Mouse (Mus musculus) hindbrain, embryonic 14.5 days (tissue): Measurements from ENCODE around the gene Ezh1. TPM values are rescaled to one million over a fixed set of nuclear protein-coding genes. Genes with fewer than 3 reads are reported as not detected.

Experiments used
- ATAC-seq: fragments of 200-750 bp; cut with Nextera tagmentation; 2 replicates; pipeline ENCODE4 v1.8.0; 2017; ENCODE audit warnings: moderate number of reproducible peaks, mild to moderate bottlenecking, moderate TSS enrichment, moderate library complexity; ENCODE audit not compliant: low FRiP score
- DNase-seq: peaks from one replicate; pipeline ENCODE4 v3.0.0-alpha.2; 2015; ENCODE audit warnings: low spot score
- H3K27ac ChIP-seq: fragments of 300-500 bp; sonication (generic); 2 replicates; pipeline ENCODE4 v1.5.1; 2014; ENCODE audit warnings: mild to moderate bottlenecking, moderate library complexity
- H3K27me3 ChIP-seq: fragments of 300-500 bp; sonication (generic); 2 replicates; pipeline ENCODE4 v1.6.1; 2014; ENCODE audit warnings: mild to moderate bottlenecking, low read length, mixed read lengths; ENCODE audit not compliant: control insufficient read depth, insufficient read depth
- H3K36me3 ChIP-seq: fragments of 300-500 bp; sonication (generic); replicated peaks from 2 replicates; pipeline ENCODE4 v1.6.1; 2014; ENCODE audit not compliant: control insufficient read depth, insufficient read depth
- H3K4me1 ChIP-seq: fragments of 300-500 bp; sonication (generic); replicated peaks from 2 replicates; pipeline ENCODE4 v1.6.1; 2014; ENCODE audit warnings: antibody characterized with exemption, low read length, mixed read lengths; ENCODE audit not compliant: control insufficient read depth, insufficient read depth
- H3K4me2 ChIP-seq: fragments of 300-500 bp; sonication (generic); replicated peaks from 2 replicates; pipeline ENCODE4 v1.6.1; 2014; ENCODE audit warnings: mild to moderate bottlenecking, moderate library complexity
- H3K4me3 ChIP-seq: fragments of 300-500 bp; sonication (generic); replicated peaks from 2 replicates; pipeline ENCODE4 v1.5.1; 2014; ENCODE audit warnings: mild to moderate bottlenecking, low read length
- H3K9ac ChIP-seq: fragments of 300-500 bp; sonication (generic); 2 replicates; pipeline ENCODE4 v1.6.1; 2014
- H3K9me3 ChIP-seq: fragments of 300-500 bp; sonication (generic); 2 replicates; pipeline ENCODE4 v1.6.1; 2016; ENCODE audit warnings: low read length; ENCODE audit not compliant: control insufficient read depth
- WGBS: fragments of 180-500 bp; shearing (Covaris S2); extraction: QIAGEN DNeasy Blood & Tissue Kit; methylation state at CpG from one replicate; pipeline ENCODE4 v1.1.7; 2014; 5-methylcytosine and 5-hydroxymethylcytosine counted together
- polyA plus RNA-seq: library from polyadenylated mRNA; unstranded; fragments of >200 nt; fragmentation: Nextera tagmentation; extraction: Ambion mirVana; gene quantifications from 2 replicates; pipeline ENCODE4 v1.2.1, GENCODE M21; 2014

The Ezh1 gene
- polyA plus RNA-seq, 1 experiment from 2014 or later: 26.9 TPM

DNA sequence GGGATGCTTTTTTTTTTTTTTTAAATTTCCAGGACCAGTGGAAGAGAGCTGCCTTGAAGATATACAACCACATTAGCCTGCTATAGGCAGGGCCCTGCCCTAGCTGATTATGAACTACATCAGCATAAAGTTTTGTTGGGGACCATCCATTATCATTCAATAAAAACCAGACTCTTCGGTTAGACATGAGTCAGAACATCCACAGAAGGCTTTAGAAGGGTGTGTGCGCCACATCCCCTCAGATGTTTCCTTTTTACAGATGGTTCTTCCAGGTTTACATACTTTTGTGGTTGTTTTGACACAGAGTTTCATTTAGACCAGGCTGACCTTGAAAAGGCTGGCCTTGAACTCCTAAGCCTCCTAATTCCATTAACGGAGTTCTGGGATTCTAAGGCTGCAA, 1.9 kb downstream of the Ezh1 start:
- no peaks in the 10 kb centered on the region for H3K27me3 ChIP-seq
- H3K36me3 ChIP-seq: no peaks in the 10 kb centered on the region
- no peaks in the 10 kb centered on the region for H3K9me3 ChIP-seq

GRCm38 (mm10) chr11:101221306-101221986, 4.8 kb downstream of the Ezh1 start:
- peak; percentile 7 for DNase-seq
- no peak overlapping the region for H3K9ac ChIP-seq
- WGBS: 94% methylated on average over 8 of the region's 8 CpGs
- H3K4me3 ChIP-seq: no peak overlapping the region
- peaks cover 20% of the 10 kb centered on the region for H3K36me3 ChIP-seq
- H3K4me1 ChIP-seq: 0 out of 2 replicates have a peak, but pooled peaks cover 8% of the 10 kb centered on the region
- no peaks in the 10 kb centered on the region for H3K9me3 ChIP-seq
- no peaks in the 10 kb centered on the region for H3K27me3 ChIP-seq
- ATAC-seq: no peak
- H3K4me2 ChIP-seq: no peak overlapping the region
- H3K27ac ChIP-seq: no peak overlapping the region

More for the DNA sequence above, 1.9 kb downstream of the Ezh1 start:
- H3K27ac ChIP-seq: no peak overlapping the region
- no peak overlapping the region for H3K4me3 ChIP-seq
- 0 out of 2 replicates have a peak, but pooled peaks cover 8% of the 10 kb centered on the region for H3K4me1 ChIP-seq
- no peak overlapping the region for H3K9ac ChIP-seq
- DNase-seq (peak; percentile 14), ATAC-seq (no peak)
- 91% methylated on average over 3 of the region's 3 CpGs for WGBS
- no peak overlapping the region for H3K4me2 ChIP-seq

DNA sequence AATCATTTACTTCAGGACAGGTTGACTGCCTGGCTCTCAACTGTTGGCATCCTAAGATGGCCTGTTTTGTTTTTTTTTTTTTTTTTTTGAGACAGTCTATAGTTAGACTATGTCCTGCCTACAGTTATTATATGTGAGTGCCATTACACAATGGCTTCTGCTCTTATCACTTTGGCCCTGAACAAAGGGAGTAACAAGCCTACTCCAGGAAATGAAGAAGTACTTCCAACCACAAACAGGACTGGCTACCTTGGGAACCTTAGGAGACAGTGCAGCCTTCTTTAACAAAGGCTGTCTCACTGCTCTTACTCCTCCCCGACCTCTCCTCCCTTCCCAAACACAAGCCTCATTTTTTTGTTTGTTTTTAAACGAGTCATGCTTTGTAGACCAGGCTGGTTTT, 5.4 kb downstream of the Ezh1 start:
- 51% methylated on average over 2 of the region's 2 CpGs for WGBS
- Histone ChIP-seq H3K27me3 (no peaks in the 10 kb centered on the region), H3K9me3 (no peaks in the 10 kb centered on the region), H3K4me2 (no peak overlapping the region), H3K4me3 (no peak overlapping the region), H3K9ac (no peak overlapping the region), H3K27ac (no peak overlapping the region), H3K36me3 (peaks cover 26% of the 10 kb centered on the region), H3K4me1 (0 out of 2 replicates have a peak, but pooled peaks cover 8% of the 10 kb centered on the region)
- ATAC-seq (no peak), DNase-seq (no peak)

GRCm38 (mm10) chr11:101218436-101219055, 7.7 kb downstream of the Ezh1 start:
- no peaks in the 10 kb centered on the region for H3K27me3 ChIP-seq
- H3K4me1 ChIP-seq: no peaks in the 10 kb centered on the region
- no peak overlapping the region for H3K27ac ChIP-seq
- H3K9me3 ChIP-seq: no peaks in the 10 kb centered on the region
- H3K9ac ChIP-seq: no peak overlapping the region
- H3K4me2 ChIP-seq: no peak overlapping the region
- no peak overlapping the region for H3K4me3 ChIP-seq
- DNase-seq: no peak
- peaks cover 47% of the 10 kb centered on the region for H3K36me3 ChIP-seq
- 84% methylated on average over 10 of the region's 10 CpGs for WGBS
- ATAC-seq: no peak

DNA sequence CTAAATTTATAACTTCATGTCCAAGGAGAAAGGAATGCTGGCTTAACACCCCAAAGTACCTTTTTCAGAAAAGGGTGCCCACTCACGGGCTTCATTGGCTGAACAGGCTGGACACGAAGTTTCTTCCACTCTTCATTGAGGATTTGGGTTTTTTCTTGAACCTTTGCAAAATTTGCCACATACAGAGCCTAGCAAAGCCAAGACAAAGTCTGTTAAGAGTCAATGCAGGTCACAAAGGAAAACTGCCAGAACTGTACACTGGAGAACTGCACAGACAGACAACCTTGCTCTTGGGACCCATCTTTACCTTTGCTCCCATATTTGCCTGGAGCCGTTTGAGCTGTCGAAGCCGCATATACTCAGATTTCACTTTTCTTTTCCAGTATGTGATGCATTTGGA, 9.3 kb downstream of the Ezh1 start:
- H3K27ac ChIP-seq: no peak overlapping the region
- ATAC-seq (no peak), DNase-seq (no peak)
- 93% methylated on average over 5 of the region's 5 CpGs for WGBS
- no peak overlapping the region for H3K4me2 ChIP-seq
- H3K27me3 ChIP-seq: no peaks in the 10 kb centered on the region
- H3K9me3 ChIP-seq: no peaks in the 10 kb centered on the region
- peaks cover 56% of the 10 kb centered on the region for H3K36me3 ChIP-seq
- no peak overlapping the region for H3K4me3 ChIP-seq
- no peaks in the 10 kb centered on the region for H3K4me1 ChIP-seq
- H3K9ac ChIP-seq: no peak overlapping the region

GRCm38 (mm10) chr11:101211970-101212369, 14.3 kb downstream of the Ezh1 start:
- Histone ChIP-seq H3K27ac (no peak overlapping the region), H3K4me2 (no peak overlapping the region), H3K4me3 (no peak overlapping the region), H3K4me1 (no peaks in the 10 kb centered on the region), H3K27me3 (no peaks in the 10 kb centered on the region), H3K36me3 (peaks cover 77% of the 10 kb centered on the region), H3K9me3 (no peaks in the 10 kb centered on the region), H3K9ac (no peak overlapping the region)
- no peak for ATAC-seq
- peak; percentile 94 for DNase-seq
- 41% methylated on average over 3 of the region's 3 CpGs for WGBS

DNA sequence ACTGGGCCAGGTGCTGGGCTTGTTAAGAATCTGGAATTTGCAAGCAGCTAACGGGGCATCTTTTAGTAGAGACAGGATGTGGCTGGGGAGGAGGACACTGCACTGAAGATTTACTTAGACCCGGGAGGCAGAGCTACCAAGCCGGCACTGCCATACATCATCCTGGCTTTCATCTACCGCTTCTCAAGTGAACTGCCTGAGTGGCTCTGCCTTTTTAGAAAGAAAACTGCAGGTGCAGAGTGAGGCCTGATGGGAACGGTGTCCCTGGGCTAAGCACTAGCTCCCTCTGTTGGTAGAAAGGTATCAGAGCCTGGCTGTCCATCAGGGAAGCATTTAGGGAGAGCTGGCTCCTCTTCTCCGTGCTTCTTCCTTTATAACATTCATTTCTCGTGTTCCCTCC, 25.3 kb downstream of the Ezh1 start:
- H3K27ac ChIP-seq: no peak overlapping the region
- H3K27me3 ChIP-seq: no peaks in the 10 kb centered on the region
- no peak overlapping the region for H3K4me3 ChIP-seq
- peaks cover 82% of the 10 kb centered on the region for H3K36me3 ChIP-seq
- WGBS: 28% methylated on average over 7 of the region's 7 CpGs
- H3K9ac ChIP-seq: no peak overlapping the region
- ATAC-seq (no peak), DNase-seq (peak; percentile 82)
- H3K4me1 ChIP-seq: no peaks in the 10 kb centered on the region
- H3K4me2 ChIP-seq: no peak overlapping the region
- H3K9me3 ChIP-seq: no peaks in the 10 kb centered on the region

GRCm38 (mm10) chr11:101199555-101199954, 26.7 kb downstream of the Ezh1 start:
- no peaks in the 10 kb centered on the region for H3K27me3 ChIP-seq
- no peak overlapping the region for H3K4me2 ChIP-seq
- 94% methylated on average over 3 of the region's 3 CpGs for WGBS
- DNase-seq (no peak), ATAC-seq (no peak)
- no peak overlapping the region for H3K9ac ChIP-seq
- peaks cover 83% of the 10 kb centered on the region for H3K36me3 ChIP-seq
- H3K4me3 ChIP-seq: no peak overlapping the region
- H3K9me3 ChIP-seq: no peaks in the 10 kb centered on the region
- no peaks in the 10 kb centered on the region for H3K4me1 ChIP-seq
- H3K27ac ChIP-seq: no peak overlapping the region

DNA sequence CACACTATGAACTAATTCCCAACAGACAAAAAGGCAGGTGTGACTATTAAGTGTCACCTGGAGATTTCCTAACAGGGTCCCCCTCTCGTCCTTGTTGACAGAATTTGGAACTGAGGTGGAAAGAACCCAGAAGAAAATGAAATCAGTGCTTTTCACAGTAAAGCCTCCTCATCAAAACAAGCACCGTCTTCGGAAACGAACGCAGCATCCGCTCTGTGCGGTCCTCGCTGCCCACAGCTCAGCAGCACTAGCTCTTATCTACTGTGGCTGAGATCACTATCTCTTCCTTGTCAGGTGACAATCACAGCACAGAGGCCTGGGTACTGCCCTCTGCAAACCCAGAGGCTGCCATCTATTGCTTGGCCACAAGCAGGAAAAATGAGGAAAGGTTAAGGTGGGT, 30.1 kb downstream of the Ezh1 start:
- DNase-seq (peak; percentile 8), ATAC-seq (no peak)
- no peak overlapping the region for H3K4me3 ChIP-seq
- H3K9ac ChIP-seq: no peak overlapping the region
- H3K4me2 ChIP-seq: no peak overlapping the region
- H3K36me3 ChIP-seq: peaks cover 67% of the 10 kb centered on the region
- H3K27me3 ChIP-seq: no peaks in the 10 kb centered on the region
- H3K27ac ChIP-seq: no peak overlapping the region
- H3K9me3 ChIP-seq: no peaks in the 10 kb centered on the region
- WGBS: 91% methylated on average over 8 of the region's 8 CpGs
- no peaks in the 10 kb centered on the region for H3K4me1 ChIP-seq
